23 mouse cellular contexts compared by ENCODE assay signal in the genomic region with DNA sequence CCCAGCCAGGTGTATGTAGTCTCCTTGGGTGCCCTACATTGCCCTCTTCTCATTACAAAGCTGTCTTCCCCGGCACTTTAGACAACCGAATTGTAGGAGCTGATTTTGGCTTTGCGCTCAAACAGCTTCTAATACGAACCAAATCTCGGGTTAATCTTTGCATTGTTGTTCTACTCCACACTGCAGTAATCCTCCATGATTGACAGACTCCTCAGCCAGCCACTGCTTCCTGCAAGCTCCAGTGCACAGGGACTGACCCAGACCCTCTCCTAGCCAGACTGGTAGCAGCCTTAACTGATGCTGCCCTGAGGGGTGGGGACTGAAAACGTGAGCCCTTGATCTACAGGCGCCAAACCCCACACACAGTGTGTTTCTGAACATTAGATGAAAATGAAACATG.
DNase-seq lines count a peak whose midpoint lies in the region; ATAC-seq lines count a peak whose summit lies in the region.
"Had no signal": no experiment of that assay in that cellular context is flagged by ENCODE, and none has a peak within 500 bp of the region (broad histone marks: within the 10 kb centered on the region; RNA-seq: fewer than 3 reads in every experiment).

No protein-coding gene starts in this region.

- H3K4me3 ChIP-seq in heart, embryonic 10.5 days: no peak overlapping the region
- no peak overlapping the region for H3K4me3 ChIP-seq in midbrain, embryonic 13.5 days (replicated peaks)
- no peak overlapping the region for H3K4me3 ChIP-seq in hindbrain, embryonic 12.5 days
- H3K4me3 ChIP-seq: embryonic facial prominence, embryonic 13.5 days; gastrocnemius, adult 2 months; intestine, embryonic 15.5 days; layer of hippocampus, adult 2 months had no signal

- H3K9me3 ChIP-seq in heart, embryonic 10.5 days: no peaks in the 10 kb centered on the region
- H3K9me3 ChIP-seq in midbrain, embryonic 13.5 days: no peaks in the 10 kb centered on the region
- no peaks in the 10 kb centered on the region for H3K9me3 ChIP-seq in hindbrain, embryonic 12.5 days (replicated peaks)
- H3K9me3 ChIP-seq: embryonic facial prominence, embryonic 13.5 days; intestine, embryonic 15.5 days had no signal

- peak; percentile 88 for DNase-seq in heart, adult 11 months
- no peak for DNase-seq in heart, embryonic 10.5 days (ENCODE audit: low spot score)
- peak; percentile 28 for DNase-seq in embryo, embryonic 10.5 days (ENCODE audit: low spot score)
- peak; percentile 14 for DNase-seq in retina, postnatal 7 days (ENCODE audit: low read depth, low spot score)
- no peak for DNase-seq in cerebellum, adult 11-12 months
- DNase-seq: B cell, adult 2 months; cerebellum, adult 8-10 months; gastrocnemius, adult 2 months; kidney, adult 8-10 months; kidney, postnatal 25 days; right cerebral cortex, postnatal 25 days; spleen, adult 18-20 months had no signal

- H3K36me3 ChIP-seq in heart, embryonic 10.5 days: no peaks in the 10 kb centered on the region
- peaks cover 9% of the 10 kb centered on the region; the same call in 1 of the 2 replicates for H3K36me3 ChIP-seq in midbrain, embryonic 13.5 days
- H3K36me3 ChIP-seq in hindbrain, embryonic 12.5 days: 0 out of 2 replicates have a peak, but pooled peaks cover under 1% of the 10 kb centered on the region
- H3K36me3 ChIP-seq: G1E; intestine, embryonic 15.5 days had no signal

- peak; percentile 77 for ATAC-seq in midbrain, embryonic 13.5 days
- no peak for ATAC-seq in hindbrain, embryonic 12.5 days (ENCODE audit: low FRiP score)
- ATAC-seq: hindbrain, embryonic 16.5 days; intestine, embryonic 15.5 days; Patski had no signal

- no peak overlapping the region for H3K27ac ChIP-seq in heart, embryonic 10.5 days
- no peak overlapping the region for H3K27ac ChIP-seq in midbrain, embryonic 13.5 days
- no peak overlapping the region for H3K27ac ChIP-seq in hindbrain, embryonic 12.5 days
- H3K27ac ChIP-seq: embryonic facial prominence, embryonic 13.5 days; gastrocnemius, adult 2 months; intestine, embryonic 15.5 days; layer of hippocampus, adult 2 months; macrophage had no signal

- H3K4me1 ChIP-seq in heart, embryonic 10.5 days: peaks cover 25% of the 10 kb centered on the region
- peaks cover 30% of the 10 kb centered on the region for H3K4me1 ChIP-seq in midbrain, embryonic 13.5 days (replicated peaks)
- peaks cover 11% of the 10 kb centered on the region for H3K4me1 ChIP-seq in hindbrain, embryonic 12.5 days
- H3K4me1 ChIP-seq: intestine, embryonic 15.5 days had no signal

- WGBS in heart, embryonic 10.5 days: 72% methylated on average over 7 of the region's 7 CpGs
- 15% methylated on average over 7 of the region's 7 CpGs for WGBS in midbrain, embryonic 13.5 days
- WGBS in hindbrain, embryonic 12.5 days: 66% methylated on average over 7 of the region's 7 CpGs

- no peak overlapping the region for H3K4me2 ChIP-seq in midbrain, embryonic 13.5 days (replicated peaks)
- H3K4me2 ChIP-seq in hindbrain, embryonic 12.5 days (replicated peaks): no peak overlapping the region
- H3K4me2 ChIP-seq: embryonic facial prominence, embryonic 13.5 days; heart, embryonic 11.5 days; intestine, embryonic 15.5 days had no signal

- H3K9ac ChIP-seq in midbrain, embryonic 13.5 days (replicated peaks): no peak overlapping the region
- H3K9ac ChIP-seq in hindbrain, embryonic 12.5 days: no peak overlapping the region
- H3K9ac ChIP-seq: embryonic facial prominence, embryonic 13.5 days; intestine, embryonic 15.5 days had no signal

- H3K27me3 ChIP-seq in heart, embryonic 10.5 days (ENCODE audit: insufficient read depth, poor library complexity, severe bottlenecking): no peaks in the 10 kb centered on the region
- H3K27me3 ChIP-seq in midbrain, embryonic 13.5 days: no peaks in the 10 kb centered on the region
- H3K27me3 ChIP-seq in hindbrain, embryonic 12.5 days: no peaks in the 10 kb centered on the region
- H3K27me3 ChIP-seq: CH12.LX; embryonic facial prominence, embryonic 13.5 days; intestine, embryonic 15.5 days; Patski had no signal

Comparison
In these comparisons a context has a peak if more than half of its experiments do, and no peak if none do; other contexts are left out.
1. DNase-seq: peak in heart, adult 11 months (single experiment), embryo, embryonic 10.5 days (single experiment) and retina, postnatal 7 days (single experiment); none in heart, embryonic 10.5 days (single experiment) and cerebellum, adult 11-12 months (single experiment).